Mouse (Mus musculus): ENCODE data around the gene Gm45261. TPM values are rescaled to one million over a fixed set of nuclear protein-coding genes. Genes with fewer than 3 reads are reported as not detected.

Gene Gm45261
- polyA plus RNA-seq, 1 experiment from 2014 or later: not detected

DNA sequence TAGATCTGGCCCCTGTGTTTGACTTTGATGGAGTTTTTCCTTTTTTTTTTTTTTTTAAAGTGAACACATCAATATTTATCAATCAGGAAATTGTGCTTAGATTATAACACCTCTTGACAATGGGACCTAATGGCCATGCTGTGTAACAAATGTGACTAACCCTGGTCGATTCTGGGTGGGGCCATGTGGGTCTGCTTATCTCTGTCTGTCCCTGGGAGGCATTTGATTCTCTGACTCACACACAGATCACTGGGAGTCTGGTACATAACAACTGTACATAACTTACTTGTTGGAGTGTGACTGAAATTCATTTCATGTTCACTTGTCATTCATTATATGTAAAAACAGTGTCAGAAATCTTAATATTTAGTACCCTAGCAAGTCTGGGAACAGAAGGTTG, 13.7 kb downstream of the Gm45261 start:
- no peak for DNase-seq (ENCODE audit: low spot score)
- H3K27ac ChIP-seq (replicated peaks): no peak overlapping the region
- no peaks in the 10 kb centered on the region for H3K4me1 ChIP-seq
- H3K4me3 ChIP-seq: no peak overlapping the region
- H3K27me3 ChIP-seq (replicated peaks; ENCODE audit: low read depth, poor library complexity, severe bottlenecking): no peaks in the 10 kb centered on the region
- no peaks in the 10 kb centered on the region for H3K9me3 ChIP-seq
- WGBS: 71% methylated on average over 1 of the region's 1 CpGs
- no peaks in the 10 kb centered on the region for H3K36me3 ChIP-seq (replicated peaks)

DNA sequence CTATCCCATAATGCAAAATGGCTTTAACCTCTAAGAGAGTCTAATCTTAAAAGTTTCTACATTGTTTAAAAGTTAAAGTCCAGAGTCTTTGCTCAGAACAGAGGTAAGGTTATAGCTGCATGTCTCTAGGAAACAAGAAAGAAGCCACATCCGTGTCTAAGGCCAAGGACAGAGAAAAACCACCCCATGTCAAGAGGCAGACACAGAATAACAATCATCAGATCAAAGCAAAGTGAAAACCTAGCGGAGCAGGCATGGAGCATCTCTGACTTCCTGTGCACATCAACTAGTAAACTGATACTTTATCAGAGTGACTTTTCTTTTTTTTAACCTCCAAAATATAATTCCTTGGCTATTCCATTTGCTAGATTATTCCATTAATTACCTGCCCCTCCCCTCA, 20.3 kb downstream of the Gm45261 start:
- Histone ChIP-seq H3K4me3 (no peak overlapping the region), H3K27me3 (replicated peaks; ENCODE audit: low read depth, poor library complexity, severe bottlenecking) (no peaks in the 10 kb centered on the region), H3K9me3 (no peaks in the 10 kb centered on the region), H3K4me1 (no peaks in the 10 kb centered on the region), H3K27ac (replicated peaks) (no peak overlapping the region), H3K36me3 (replicated peaks) (no peaks in the 10 kb centered on the region)
- no peak for DNase-seq (ENCODE audit: low spot score)
- 64% methylated on average over 2 of the region's 2 CpGs for WGBS

DNA sequence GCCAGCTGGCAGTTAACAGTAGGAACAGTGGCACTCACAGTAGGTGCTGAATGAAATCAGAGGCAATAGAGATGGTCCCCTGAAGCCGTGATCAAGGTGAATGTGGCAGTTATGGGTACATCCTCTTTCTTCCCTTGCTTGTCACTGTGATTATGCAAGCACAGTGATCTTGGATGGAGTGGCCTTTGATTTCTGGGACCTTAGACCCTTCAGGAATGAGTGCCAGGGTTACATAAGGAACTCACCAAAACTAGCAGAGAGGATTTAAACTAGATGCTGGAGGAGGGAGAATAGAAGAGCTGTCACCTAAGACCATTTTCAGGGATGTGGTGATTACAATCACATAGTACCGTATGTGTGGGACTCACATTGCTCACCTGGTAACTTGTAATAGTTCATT, 22.7 kb downstream of the Gm45261 start:
- Histone ChIP-seq H3K27ac (replicated peaks) (no peak overlapping the region), H3K4me3 (no peak overlapping the region), H3K36me3 (replicated peaks) (no peaks in the 10 kb centered on the region), H3K4me1 (no peaks in the 10 kb centered on the region), H3K27me3 (replicated peaks; ENCODE audit: low read depth, poor library complexity, severe bottlenecking) (no peaks in the 10 kb centered on the region), H3K9me3 (no peaks in the 10 kb centered on the region)
- DNase-seq (ENCODE audit: low spot score): no peak
- 82% methylated on average over 2 of the region's 2 CpGs for WGBS

DNA sequence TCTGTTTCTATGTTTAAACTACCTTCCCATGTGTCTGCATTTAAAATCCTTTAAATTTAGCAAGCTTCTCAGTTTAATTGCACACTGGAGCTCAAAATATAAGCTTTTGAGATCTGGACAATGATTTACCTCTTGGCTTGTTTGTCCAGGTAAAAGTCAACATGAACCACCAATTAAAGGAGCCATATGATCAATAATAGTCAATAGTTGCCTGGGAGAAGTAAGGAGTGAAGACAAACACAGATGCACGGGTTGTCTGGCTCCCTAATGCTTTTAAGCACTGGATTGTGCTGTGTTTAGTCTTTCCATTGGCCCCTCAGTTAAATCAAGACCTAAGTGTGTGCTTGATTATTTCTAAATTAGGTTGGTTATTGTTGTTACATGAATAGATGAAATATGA, 33.3 kb downstream of the Gm45261 start:
- Histone ChIP-seq H3K27me3 (replicated peaks; ENCODE audit: low read depth, poor library complexity, severe bottlenecking) (no peaks in the 10 kb centered on the region), H3K27ac (replicated peaks) (no peak overlapping the region), H3K4me3 (no peak overlapping the region), H3K9me3 (no peaks in the 10 kb centered on the region), H3K36me3 (replicated peaks) (no peaks in the 10 kb centered on the region), H3K4me1 (no peaks in the 10 kb centered on the region)
- no peak for DNase-seq (ENCODE audit: low spot score)
- 71% methylated on average over 1 of the region's 1 CpGs for WGBS

DNA sequence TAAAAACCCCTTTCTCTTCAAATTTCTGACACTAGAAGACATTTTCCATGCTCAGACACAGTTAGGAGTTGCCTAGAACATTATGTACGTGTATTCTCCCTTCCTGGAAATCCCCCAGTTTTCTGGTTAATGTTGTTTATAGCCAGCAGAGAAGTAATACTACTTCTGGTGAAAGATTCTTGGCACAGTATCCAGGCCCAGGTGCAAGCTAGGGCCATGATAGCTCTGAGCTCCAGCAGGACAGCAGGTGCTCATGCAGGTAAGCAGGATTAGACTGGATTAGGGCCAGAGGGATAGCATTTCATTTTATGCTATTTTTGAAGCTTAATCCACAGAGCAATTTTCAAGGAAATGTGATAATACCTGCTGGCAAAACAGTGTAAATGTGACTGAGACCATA, 33.8 kb downstream of the Gm45261 start:
- no peaks in the 10 kb centered on the region for H3K27me3 ChIP-seq (replicated peaks; ENCODE audit: low read depth, poor library complexity, severe bottlenecking)
- WGBS: 87% methylated on average over 1 of the region's 1 CpGs

DNA sequence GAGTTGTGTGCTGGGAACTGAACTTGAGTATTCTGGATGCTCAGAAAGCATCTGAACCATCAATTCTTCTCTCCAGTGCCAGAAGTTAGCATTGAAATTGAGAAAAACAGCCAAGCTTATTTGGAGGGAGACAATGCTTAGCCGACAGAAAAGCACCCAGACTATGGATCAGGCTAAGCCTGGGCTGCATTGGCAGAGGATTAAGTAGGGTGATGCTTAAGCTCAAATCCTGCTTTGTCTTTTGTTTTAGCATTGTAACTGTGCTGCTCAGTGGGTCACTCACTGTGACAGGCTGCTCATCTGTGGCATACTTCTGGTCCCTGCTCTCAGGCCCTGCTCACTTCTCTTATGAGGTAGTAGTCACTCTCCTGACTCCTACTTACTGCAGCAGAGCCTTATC, 36.6 kb downstream of the Gm45261 start:
- Histone ChIP-seq H3K4me3 (no peak overlapping the region), H3K9me3 (no peaks in the 10 kb centered on the region), H3K36me3 (replicated peaks) (no peaks in the 10 kb centered on the region), H3K27ac (replicated peaks) (no peak overlapping the region), H3K27me3 (replicated peaks; ENCODE audit: low read depth, poor library complexity, severe bottlenecking) (no peaks in the 10 kb centered on the region), H3K4me1 (no peaks in the 10 kb centered on the region)
- DNase-seq (ENCODE audit: low spot score): no peak
- WGBS: 42% methylated on average over 1 of the region's 1 CpGs

More for the DNA sequence above, 33.8 kb downstream of the Gm45261 start:
- Histone ChIP-seq H3K9me3 (no peaks in the 10 kb centered on the region), H3K36me3 (replicated peaks) (no peaks in the 10 kb centered on the region), H3K4me3 (no peak overlapping the region), H3K4me1 (no peaks in the 10 kb centered on the region), H3K27ac (replicated peaks) (no peak overlapping the region)
- no peak for DNase-seq (ENCODE audit: low spot score)

DNA sequence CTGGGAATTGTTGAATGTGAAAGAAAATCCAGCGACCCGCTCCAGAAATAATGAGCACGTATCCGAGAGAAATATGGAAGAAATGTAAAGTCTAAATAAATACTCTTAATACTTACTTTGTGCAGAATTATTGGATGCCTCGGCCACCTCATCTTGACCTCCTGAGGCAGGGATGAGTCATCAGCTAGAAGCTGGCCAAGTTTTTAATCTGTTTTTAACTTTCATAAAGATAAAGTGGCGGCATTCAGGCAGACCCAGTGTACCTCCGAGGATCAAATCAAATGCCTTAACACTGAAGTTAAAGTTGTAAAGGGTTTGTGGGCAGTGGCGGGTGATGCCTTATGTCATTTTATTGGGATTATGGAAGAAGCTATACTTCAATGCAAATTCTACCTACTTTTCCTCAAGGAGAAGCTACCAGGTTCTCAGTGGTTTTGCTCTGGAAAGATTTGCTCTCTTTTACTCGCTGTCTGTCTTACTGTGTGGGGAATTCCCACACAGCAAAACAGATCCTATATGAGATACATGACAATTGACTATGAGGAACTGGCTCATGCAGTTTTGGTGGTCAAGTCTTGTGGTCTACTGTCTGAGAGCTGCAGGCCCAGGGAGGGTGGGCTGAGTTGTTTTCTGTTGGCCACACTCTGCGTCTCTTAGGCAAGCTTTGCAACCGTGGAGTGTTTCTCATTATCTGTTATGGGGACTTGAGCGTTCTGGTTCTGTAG, 42.8 kb downstream of the Gm45261 start:
- WGBS: 90% methylated on average over 12 of the region's 12 CpGs
- H3K4me3 ChIP-seq: no peak overlapping the region
- H3K27ac ChIP-seq (replicated peaks): no peak overlapping the region
- H3K36me3 ChIP-seq (replicated peaks): no peaks in the 10 kb centered on the region
- H3K9me3 ChIP-seq: no peaks in the 10 kb centered on the region
- no peaks in the 10 kb centered on the region for H3K4me1 ChIP-seq
- H3K27me3 ChIP-seq (replicated peaks; ENCODE audit: low read depth, poor library complexity, severe bottlenecking): no peaks in the 10 kb centered on the region
- DNase-seq (ENCODE audit: low spot score): no peak

DNA sequence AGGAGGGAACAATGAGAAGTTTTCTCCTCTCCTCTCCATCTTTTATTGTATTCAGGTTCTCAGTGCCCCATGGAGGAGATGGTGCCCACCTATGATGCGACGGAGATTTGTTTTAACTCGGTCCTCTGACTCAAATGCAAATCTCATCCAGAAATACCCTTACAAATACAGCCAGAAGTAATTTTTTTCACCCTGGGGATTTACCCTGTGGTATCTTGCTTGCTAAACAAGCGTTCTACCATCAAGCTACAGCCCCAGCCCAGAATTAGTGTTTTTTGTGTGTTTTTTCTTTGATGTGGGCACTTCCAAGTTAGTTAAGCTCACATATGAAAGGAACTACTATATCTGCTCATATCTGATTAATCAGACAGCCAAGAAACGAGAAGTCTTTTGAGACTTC, 44.9 kb downstream of the Gm45261 start:
- 71% methylated on average over 5 of the region's 5 CpGs for WGBS
- no peak overlapping the region for H3K4me3 ChIP-seq
- H3K4me1 ChIP-seq: no peaks in the 10 kb centered on the region
- H3K9me3 ChIP-seq: no peaks in the 10 kb centered on the region
- H3K27me3 ChIP-seq (replicated peaks; ENCODE audit: low read depth, poor library complexity, severe bottlenecking): no peaks in the 10 kb centered on the region
- no peak overlapping the region for H3K27ac ChIP-seq (replicated peaks)
- DNase-seq (ENCODE audit: low spot score): no peak
- no peaks in the 10 kb centered on the region for H3K36me3 ChIP-seq (replicated peaks)

DNA sequence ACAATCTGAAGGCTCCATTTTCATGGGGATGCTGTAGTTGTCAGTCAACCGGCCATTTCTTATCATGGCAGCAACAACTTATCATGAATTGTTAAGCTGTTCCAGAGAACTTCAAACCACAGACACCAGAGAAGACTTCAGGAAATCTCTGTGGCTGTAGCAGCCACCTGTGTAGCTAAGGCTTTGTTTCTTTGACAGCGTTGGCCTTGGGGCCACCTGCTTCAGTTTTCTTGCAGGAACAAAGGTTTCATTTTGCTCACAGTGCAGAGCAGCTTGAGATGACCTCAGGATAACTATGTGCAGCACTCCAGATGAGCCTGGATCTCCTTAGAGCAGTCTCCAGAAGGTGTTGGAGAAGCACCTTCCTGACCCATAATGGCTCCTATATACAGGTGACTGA, 48.7 kb downstream of the Gm45261 start:
- Histone ChIP-seq H3K9me3 (no peaks in the 10 kb centered on the region), H3K36me3 (replicated peaks) (no peaks in the 10 kb centered on the region), H3K4me3 (no peak overlapping the region), H3K4me1 (no peaks in the 10 kb centered on the region), H3K27me3 (replicated peaks; ENCODE audit: low read depth, poor library complexity, severe bottlenecking) (no peaks in the 10 kb centered on the region), H3K27ac (replicated peaks) (no peak overlapping the region)
- 79% methylated on average over 2 of the region's 2 CpGs for WGBS
- no peak for DNase-seq (ENCODE audit: low spot score)

DNA sequence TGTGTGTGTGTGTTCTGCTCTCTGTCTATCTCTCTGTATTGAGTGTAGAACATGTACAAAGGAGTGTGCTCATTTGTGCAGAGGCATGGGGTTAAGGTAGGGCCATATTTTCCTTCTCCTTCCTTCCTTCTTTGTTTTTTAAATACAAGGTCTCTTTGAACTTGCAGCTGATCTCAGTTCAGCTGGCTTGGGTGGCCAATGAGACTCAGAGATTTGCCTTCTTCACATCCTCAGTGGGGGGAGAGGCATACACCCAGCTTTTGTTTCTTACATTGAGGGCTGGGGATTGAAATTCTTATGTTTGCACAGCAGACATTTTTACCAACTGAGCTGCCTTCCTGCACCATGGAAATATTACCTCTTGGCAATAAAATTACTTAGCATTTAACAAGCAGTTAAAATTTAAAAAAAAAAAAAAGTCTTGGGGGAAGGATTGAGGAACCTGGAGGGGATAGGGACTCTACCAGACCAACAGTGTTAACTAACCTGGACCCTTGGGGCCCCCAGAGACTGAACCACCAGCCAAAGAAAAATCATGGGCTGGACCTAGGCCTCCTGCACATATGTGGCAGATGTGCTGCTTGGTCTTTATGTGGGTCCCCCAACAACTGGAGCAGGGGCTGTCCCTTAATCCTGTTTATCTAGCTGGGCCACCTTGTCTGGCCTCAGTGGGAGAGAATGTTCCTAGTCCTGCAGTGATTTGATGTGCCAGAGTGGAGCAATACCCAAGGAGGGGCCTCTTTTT, 50.8 kb downstream of the Gm45261 start:
- no peak overlapping the region for H3K4me3 ChIP-seq
- H3K27ac ChIP-seq (replicated peaks): no peak overlapping the region
- no peaks in the 10 kb centered on the region for H3K27me3 ChIP-seq (replicated peaks; ENCODE audit: low read depth, poor library complexity, severe bottlenecking)
- no peaks in the 10 kb centered on the region for H3K36me3 ChIP-seq (replicated peaks)
- H3K9me3 ChIP-seq: no peaks in the 10 kb centered on the region
- H3K4me1 ChIP-seq: no peaks in the 10 kb centered on the region
- DNase-seq (ENCODE audit: low spot score): no peak

DNA sequence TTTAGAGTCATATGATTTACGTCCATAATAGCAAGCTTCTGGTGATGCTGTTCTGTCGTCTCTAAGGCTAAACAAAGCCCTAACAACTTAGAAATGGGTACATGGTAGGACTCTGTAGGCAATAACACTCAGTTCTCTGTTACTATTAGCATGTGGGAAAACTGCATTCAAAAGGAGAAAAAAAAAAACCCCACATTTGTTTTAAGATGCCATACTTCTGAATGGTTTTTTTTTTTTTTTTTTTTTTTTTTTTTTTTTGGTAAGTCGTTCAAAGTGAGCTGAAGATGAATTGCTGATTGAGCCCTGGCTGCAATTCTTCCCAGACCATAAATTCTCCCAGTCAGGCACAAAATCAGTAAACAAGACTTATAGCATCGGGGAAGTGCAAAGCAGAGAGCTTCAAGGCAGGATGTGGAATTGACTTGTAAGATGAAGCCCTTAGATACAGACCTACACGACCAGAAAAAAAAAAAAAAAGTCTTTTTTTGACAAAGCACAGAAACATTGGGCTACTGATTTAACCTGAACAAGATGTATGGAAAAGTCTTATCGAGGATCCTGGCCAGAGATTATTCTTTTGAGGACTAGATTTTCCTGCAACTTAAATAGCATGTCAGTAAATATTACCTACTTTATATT, 51.7 kb downstream of the Gm45261 start:
- DNase-seq (ENCODE audit: low spot score): no peak
- no peaks in the 10 kb centered on the region for H3K4me1 ChIP-seq
- 62% methylated on average over 6 of the region's 6 CpGs for WGBS
- H3K36me3 ChIP-seq (replicated peaks): no peaks in the 10 kb centered on the region
- no peak overlapping the region for H3K27ac ChIP-seq (replicated peaks)
- H3K4me3 ChIP-seq: no peak overlapping the region
- H3K9me3 ChIP-seq: no peaks in the 10 kb centered on the region
- H3K27me3 ChIP-seq (replicated peaks; ENCODE audit: low read depth, poor library complexity, severe bottlenecking): no peaks in the 10 kb centered on the region

DNA sequence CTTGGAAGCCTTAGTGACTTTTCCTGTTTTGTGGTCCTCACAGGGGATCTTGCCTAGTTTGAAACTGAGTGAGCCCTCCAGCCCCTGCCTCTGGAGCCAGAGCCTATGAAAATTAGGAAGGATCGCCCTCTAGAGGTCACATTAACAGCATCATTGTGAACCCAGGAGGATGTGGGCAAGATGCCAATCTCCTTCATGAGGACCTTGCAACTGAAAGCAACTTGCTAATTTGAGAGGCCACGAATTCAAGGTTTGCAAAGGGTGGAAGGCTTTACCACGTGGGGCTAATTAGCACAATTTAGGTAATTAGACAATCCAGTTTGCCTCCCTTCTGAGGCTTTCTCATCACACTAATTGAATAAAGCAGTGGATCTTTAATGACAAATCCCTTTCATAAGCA, 52.7 kb downstream of the Gm45261 start:
- peak; percentile 47 for DNase-seq (ENCODE audit: low spot score)
- H3K9me3 ChIP-seq: no peaks in the 10 kb centered on the region
- H3K27me3 ChIP-seq (replicated peaks; ENCODE audit: low read depth, poor library complexity, severe bottlenecking): no peaks in the 10 kb centered on the region
- no peak overlapping the region for H3K27ac ChIP-seq (replicated peaks)
- H3K4me3 ChIP-seq: no peak overlapping the region
- 5% methylated on average over 3 of the region's 3 CpGs for WGBS
- H3K4me1 ChIP-seq: no peaks in the 10 kb centered on the region
- no peaks in the 10 kb centered on the region for H3K36me3 ChIP-seq (replicated peaks)

DNA sequence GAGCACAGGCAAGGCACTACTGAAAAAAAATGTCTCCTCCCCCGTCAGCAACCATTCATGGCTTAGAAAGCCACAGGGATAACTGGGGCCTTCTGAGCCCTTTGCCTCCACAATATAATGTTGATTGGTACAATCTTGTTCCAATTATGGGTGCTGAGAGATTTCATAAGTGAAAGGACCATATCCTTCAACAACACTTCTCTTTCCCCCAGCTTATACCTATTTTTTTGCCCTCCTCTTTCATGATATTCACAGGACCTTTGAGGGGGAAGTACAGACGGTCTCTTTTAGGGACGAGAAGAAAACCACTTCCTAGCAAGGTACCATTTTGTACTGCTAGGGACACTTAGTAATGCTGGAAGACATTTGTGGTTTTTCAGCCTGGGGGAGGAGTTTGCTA, 57.1 kb downstream of the Gm45261 start:
- H3K9me3 ChIP-seq: no peaks in the 10 kb centered on the region
- no peak overlapping the region for H3K4me3 ChIP-seq
- no peak overlapping the region for H3K27ac ChIP-seq (replicated peaks)
- no peaks in the 10 kb centered on the region for H3K36me3 ChIP-seq (replicated peaks)
- H3K4me1 ChIP-seq: no peaks in the 10 kb centered on the region
- 75% methylated on average over 3 of the region's 3 CpGs for WGBS
- no peak for DNase-seq (ENCODE audit: low spot score)
- no peaks in the 10 kb centered on the region for H3K27me3 ChIP-seq (replicated peaks; ENCODE audit: low read depth, poor library complexity, severe bottlenecking)

Measured in embryonic facial prominence, embryonic 10.5 days (tissue).